11 mouse cellular contexts compared by ENCODE assay signal in genomic region chr2:34107566-34108303, GRCm38 (mm10).
DNase-seq lines count a peak whose midpoint lies in the region; ATAC-seq and TF ChIP-seq lines count a peak whose summit lies in the region.
"Had no signal": no experiment of that assay in that cellular context is flagged by ENCODE, and none has a peak within 500 bp of the region (broad histone marks: within the 10 kb centered on the region; RNA-seq: fewer than 3 reads in every experiment).

No protein-coding gene starts in this region.

- no peaks in the 10 kb centered on the region for H3K36me3 ChIP-seq in lung, embryonic 14.5 days (ENCODE audit: insufficient read depth)
- H3K36me3 ChIP-seq: embryonic facial prominence, embryonic 12.5 days; heart, embryonic 15.5 days had no signal

- H3K4me3 ChIP-seq in lung, embryonic 14.5 days (ENCODE audit: low read depth, low read length), result no peak overlapping the region
- H3K4me3 ChIP-seq: embryonic facial prominence, embryonic 12.5 days; heart, embryonic 15.5 days had no signal

- WGBS in lung, embryonic 14.5 days, result 41% methylated on average over 27 of the region's 27 CpGs

- H3K4me1 ChIP-seq in lung, embryonic 14.5 days (ENCODE audit: insufficient read depth), result peaks cover 3% of the 10 kb centered on the region; the same call in 1 of the 2 replicates
- H3K4me1 ChIP-seq: heart, embryonic 15.5 days had no signal

- TF ChIP-seq CTCF in lung, embryonic 14.5 days (IDR thresholded peaks at IDR 0.05; ENCODE audit: low read depth), result no peak

- H3K9me3 ChIP-seq in lung, embryonic 14.5 days (ENCODE audit: low read depth, low read length), result no peaks in the 10 kb centered on the region
- H3K9me3 ChIP-seq: embryonic facial prominence, embryonic 12.5 days; heart, embryonic 15.5 days had no signal

- peak; percentile 66 for DNase-seq in lung, embryonic 14.5 days
- no peak for DNase-seq in lung, postnatal 10 days
- DNase-seq in forelimb bud, embryonic 11.5 days (ENCODE audit: low read depth, low spot score), result peak; percentile 40
- peak; percentile 50 for DNase-seq in left cerebral cortex, postnatal 4 days
- DNase-seq in right cerebral cortex, postnatal 25 days, result peak; percentile 45
- no peak for DNase-seq in urinary bladder, postnatal 36 days (ENCODE audit: low spot score in 2 of 2)
- DNase-seq in frontal cortex, postnatal 10 days (ENCODE audit: low spot score in 2 of 2), result no peak
- DNase-seq: kidney, postnatal 25 days had no signal

- intact Hi-C loops in left cerebral cortex, postnatal 4 days (cut with DNase I), result no loop called here

- ATAC-seq in lung, embryonic 14.5 days (ENCODE audit: insufficient read depth), result no peak
- no peak for ATAC-seq in activated CD4-positive, CD25-positive, alpha-beta regulatory T cell, adult 4 months

- H3K9ac ChIP-seq in lung, embryonic 14.5 days, result no peak overlapping the region
- H3K9ac ChIP-seq: embryonic facial prominence, embryonic 12.5 days; heart, embryonic 15.5 days had no signal

- H3K4me2 ChIP-seq in lung, embryonic 14.5 days, result peak overlapping the region; percentile 41
- H3K4me2 ChIP-seq: heart, embryonic 15.5 days had no signal

- H3K27me3 ChIP-seq in lung, embryonic 14.5 days (ENCODE audit: insufficient read depth, low read length), result no peaks in the 10 kb centered on the region
- H3K27me3 ChIP-seq: embryonic facial prominence, embryonic 12.5 days had no signal

- no peak overlapping the region for H3K27ac ChIP-seq in lung, embryonic 14.5 days (ENCODE audit: low read depth)
- H3K27ac ChIP-seq: embryonic facial prominence, embryonic 12.5 days; heart, embryonic 15.5 days had no signal

Comparison
In these comparisons a context has a peak if more than half of its experiments do, and no peak if none do; other contexts are left out.
1. DNase-seq: peak in lung, embryonic 14.5 days (single experiment), forelimb bud, embryonic 11.5 days (single experiment), left cerebral cortex, postnatal 4 days (single experiment) and right cerebral cortex, postnatal 25 days (single experiment); none in lung, postnatal 10 days (single experiment), urinary bladder, postnatal 36 days (0 of 2) and frontal cortex, postnatal 10 days (0 of 2).